In the genomic region with DNA sequence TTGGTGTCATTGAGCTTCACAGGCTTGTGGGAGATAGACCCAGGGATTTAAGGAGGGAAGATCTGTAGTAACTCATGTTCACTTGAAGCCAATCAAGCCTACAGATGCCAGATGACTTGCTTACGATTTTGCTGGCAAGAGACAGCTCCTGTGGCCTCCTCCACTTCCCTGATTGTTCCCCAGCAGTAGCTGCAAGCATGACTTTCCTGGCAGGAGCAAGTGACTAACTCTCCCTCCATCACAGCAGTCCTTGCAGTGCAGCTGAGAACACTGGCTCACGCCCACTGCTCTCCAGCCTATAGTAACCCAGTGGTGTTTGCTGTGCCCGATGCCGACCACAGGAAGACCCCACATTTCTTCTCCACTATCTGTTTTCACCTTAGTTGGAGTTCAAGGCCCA, we compare ENCODE assay signal across 20 mouse cellular contexts.
DNase-seq lines count a peak whose midpoint lies in the region; ATAC-seq lines count a peak whose summit lies in the region.
"Had no signal": no experiment of that assay in that cellular context is flagged by ENCODE, and none has a peak within 500 bp of the region (broad histone marks: within the 10 kb centered on the region; RNA-seq: fewer than 3 reads in every experiment).

No protein-coding gene starts in this region.

- no peaks in the 10 kb centered on the region for H3K9me3 ChIP-seq in heart, embryonic 10.5 days
- H3K9me3 ChIP-seq: embryonic facial prominence, embryonic 12.5 days; forebrain, embryonic 15.5 days; heart, embryonic 13.5 days; intestine, embryonic 15.5 days had no signal

- peak; percentile 22 to 25 for DNase-seq in cerebellum, postnatal 10 days
- no peak for DNase-seq in cerebellum, adult 8-10 months
- peak; percentile 21 to 24 for DNase-seq in heart, adult 9 months (ENCODE audit: low spot score in 2 of 2)
- no peak for DNase-seq in heart, embryonic 10.5 days (ENCODE audit: low spot score)
- DNase-seq in layer of hippocampus, postnatal 36 days: peak; percentile 17 to 29
- no peak for DNase-seq in layer of hippocampus, postnatal 25 days (ENCODE audit: extremely low spot score in 1 of 2, low spot score in 1 of 2)
- peak; percentile 34 for DNase-seq in adipocyte (ENCODE audit: low spot score)
- DNase-seq: adrenal gland, adult 2 months; adrenal gland, postnatal 25 days; cerebellum, adult 2 months; cerebellum, postnatal 25 days; gastrocnemius, postnatal 14 days had no signal

- H3K36me3 ChIP-seq in heart, embryonic 10.5 days: no peaks in the 10 kb centered on the region
- H3K36me3 ChIP-seq: embryonic facial prominence, embryonic 12.5 days; forebrain, embryonic 15.5 days; heart, embryonic 13.5 days; intestine, embryonic 15.5 days had no signal

- no peak overlapping the region for H3K4me3 ChIP-seq in heart, embryonic 10.5 days
- H3K4me3 ChIP-seq: embryonic facial prominence, embryonic 12.5 days; forebrain, embryonic 15.5 days; heart, embryonic 13.5 days; intestine, embryonic 15.5 days had no signal

- WGBS in heart, embryonic 10.5 days: 74% methylated on average over 4 of the region's 4 CpGs

- no peaks in the 10 kb centered on the region for H3K27me3 ChIP-seq in heart, embryonic 10.5 days (ENCODE audit: insufficient read depth, poor library complexity, severe bottlenecking)
- H3K27me3 ChIP-seq: embryonic facial prominence, embryonic 12.5 days; forebrain, embryonic 15.5 days; heart, embryonic 13.5 days; intestine, embryonic 15.5 days had no signal

- ATAC-seq in megakaryocyte progenitor cell, adult 5-6 weeks (replicated peaks; ENCODE audit: poor library complexity): no peak
- ATAC-seq: activated CD4-positive, CD25-positive, alpha-beta regulatory T cell, adult 4 months; forebrain, embryonic 15.5 days; intestine, embryonic 15.5 days; Patski had no signal

- no peaks in the 10 kb centered on the region for H3K4me1 ChIP-seq in heart, embryonic 10.5 days
- H3K4me1 ChIP-seq: embryonic facial prominence, embryonic 12.5 days; forebrain, embryonic 15.5 days; heart, embryonic 13.5 days; intestine, embryonic 15.5 days had no signal

- no peak overlapping the region for H3K27ac ChIP-seq in heart, embryonic 10.5 days
- H3K27ac ChIP-seq: embryonic facial prominence, embryonic 12.5 days; forebrain, embryonic 15.5 days; heart, embryonic 13.5 days; hindbrain, embryonic 14.5 days; intestine, embryonic 15.5 days had no signal

Comparison
In these comparisons a context has a peak if more than half of its experiments do, and no peak if none do; other contexts are left out.
1. DNase-seq: peak in cerebellum, postnatal 10 days (2 of 2), heart, adult 9 months (2 of 2), layer of hippocampus, postnatal 36 days (2 of 2) and adipocyte (single experiment); none in cerebellum, adult 8-10 months (single experiment), heart, embryonic 10.5 days (single experiment) and layer of hippocampus, postnatal 25 days (0 of 2).